Mouse (Mus musculus): ENCODE results near the gene Prickle1. TPM values are rescaled to one million over a fixed set of nuclear protein-coding genes. Genes with fewer than 3 reads are reported as not detected.

Gene Prickle1
- polyA plus RNA-seq, 1 experiment from 2014 or later = 42.0 TPM

DNA sequence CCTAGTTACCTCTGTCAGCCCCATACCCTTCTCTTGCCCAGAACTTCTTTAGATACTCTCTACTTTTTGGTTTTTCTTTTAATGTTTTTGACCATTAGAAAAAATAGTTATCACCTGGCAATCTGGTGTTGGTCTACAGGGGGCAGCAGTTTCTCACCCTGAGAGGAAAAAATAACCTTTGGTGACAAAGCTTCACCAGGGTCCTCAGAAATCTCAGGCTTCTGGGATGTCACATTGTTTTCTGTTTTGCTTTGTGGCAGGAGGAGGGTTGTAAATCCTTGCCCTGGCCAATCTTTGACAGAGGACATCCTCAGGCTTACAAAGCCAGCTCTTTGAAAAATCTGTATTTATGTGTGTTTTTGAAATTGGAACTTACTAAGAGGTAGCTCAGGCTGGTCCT, 139.7 kb downstream of the Prickle1 start:
- peaks cover 14% of the 10 kb centered on the region for H3K36me3 ChIP-seq
- no peak overlapping the region for H3K27ac ChIP-seq
- H3K9me3 ChIP-seq = no peaks in the 10 kb centered on the region
- H3K4me1 ChIP-seq = no peaks in the 10 kb centered on the region
- no peak overlapping the region for H3K4me3 ChIP-seq
- ATAC-seq (ENCODE audit: insufficient number of reproducible peaks, low FRiP score, low TSS enrichment, low read depth) = no peak
- no peaks in the 10 kb centered on the region for H3K27me3 ChIP-seq
- H3K4me2 ChIP-seq = no peak overlapping the region
- H3K9ac ChIP-seq = no peak overlapping the region

DNA sequence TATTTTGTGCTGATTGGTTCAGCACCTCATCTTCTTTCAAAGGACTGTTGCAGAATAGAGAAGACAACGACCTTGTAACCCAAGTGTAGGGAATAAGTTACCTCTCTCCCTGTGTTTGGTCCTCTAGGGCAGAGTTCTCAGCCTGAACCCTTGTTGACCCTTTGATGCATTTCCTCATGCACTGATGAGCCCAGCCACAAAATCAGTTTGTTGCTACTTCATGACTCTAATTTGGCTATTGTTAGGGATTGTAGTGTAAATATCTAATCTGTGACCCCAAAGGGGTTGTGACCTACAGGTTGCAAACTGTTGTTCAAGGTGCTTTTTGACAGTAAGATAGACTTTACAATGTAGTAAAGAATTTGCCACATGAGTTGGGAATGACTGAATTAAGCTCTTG, 142.4 kb downstream of the Prickle1 start:
- no peak overlapping the region for H3K9ac ChIP-seq
- ATAC-seq (ENCODE audit: insufficient number of reproducible peaks, low FRiP score, low TSS enrichment, low read depth) = no peak
- no peak overlapping the region for H3K4me2 ChIP-seq
- H3K4me3 ChIP-seq = no peak overlapping the region
- H3K9me3 ChIP-seq = no peaks in the 10 kb centered on the region
- H3K27me3 ChIP-seq = no peaks in the 10 kb centered on the region
- H3K27ac ChIP-seq = no peak overlapping the region
- 71% methylated on average over 1 of the region's 1 CpGs for WGBS
- 0 out of 2 replicates have a peak, but pooled peaks cover 4% of the 10 kb centered on the region for H3K4me1 ChIP-seq
- H3K36me3 ChIP-seq = peaks cover 3% of the 10 kb centered on the region; the same call in 1 of the 2 replicates

Other genes starting within 250 kb of the Prickle1 start
- gene Zcrb1, start 197.6 kb downstream of the Prickle1 start, polyA plus RNA-seq (2015; fragmentation: Nextera tagmentation; extraction: Ambion mirVana) = 116 and 120 TPM in 2 replicates
- gene Pphln1, start 197.5 kb downstream of the Prickle1 start, polyA plus RNA-seq (2015; fragmentation: Nextera tagmentation; extraction: Ambion mirVana) = 41.3 and 47.4 TPM in 2 replicates